Mouse (Mus musculus) olfactory bulb, adult 2 months (tissue): ENCODE data around the gene Gpr108. TPM values are rescaled to one million over a fixed set of nuclear protein-coding genes. Genes with fewer than 3 reads are reported as not detected.
"Not testable (repeated sequence)": the region's sequence is repeated elsewhere in the genome, so short reads cannot be mapped to it uniquely, and the experiment has no call there.

Source experiments
- H3K27ac ChIP-seq: fragments of 200-500 bp; 2 replicates; pipeline ENCODE4 v1.5.1; 2012; ENCODE audit warnings: low read depth, low read length; ENCODE audit not compliant: insufficient read depth
- H3K4me1 ChIP-seq: fragments of 200-500 bp; 2 replicates; pipeline ENCODE4 v1.6.1; 2012; ENCODE audit warnings: low read length; ENCODE audit not compliant: control insufficient read depth, insufficient read depth
- H3K4me3 ChIP-seq: fragments of 200-500 bp; 2 replicates; pipeline ENCODE4 v1.5.1; 2012; ENCODE audit warnings: mild to moderate bottlenecking, low read depth, low read length, moderate library complexity; ENCODE audit not compliant: insufficient read depth
- CTCF ChIP-seq: fragments of 200-500 bp; IDR thresholded peaks from 2 replicates; pipeline ENCODE4 v1.5.1; 2012; ENCODE audit warnings: low read depth, mild to moderate bottlenecking, low read length, moderate library complexity; ENCODE audit not compliant: insufficient read depth
- POLR2A ChIP-seq: fragments of 200-500 bp; IDR thresholded peaks from 2 replicates; pipeline ENCODE4 v1.6.1; 2012; ENCODE audit warnings: mild to moderate bottlenecking, low read depth, low read length, moderate library complexity; ENCODE audit not compliant: insufficient read depth
- WGBS: fragments of 180-500 bp; shearing (Covaris S2); methylation state at CpG from one replicate; pipeline ENCODE4 v1.1.7; 2018; 5-methylcytosine and 5-hydroxymethylcytosine counted together
- polyA plus RNA-seq: library from polyadenylated mRNA; stranded (reverse); fragments of >200 nt; gene quantifications from 2 replicates; pipeline ENCODE4 v1.2.4, GENCODE M21; 2012; ENCODE audit warnings: low replicate concordance; ENCODE audit not compliant: missing spikeins, insufficient read depth, insufficient read length

The Gpr108 gene
- polyA plus RNA-seq, 1 experiment, result not detected

GRCm38 (mm10) chr17:57285077-57285476 is 36.8 kb upstream of the Gpr108 start:
- 70% methylated on average over 2 of the region's 2 CpGs for WGBS

GRCm38 (mm10) chr17:57283906-57284305 is 35.7 kb upstream of the Gpr108 start:
- Histone ChIP-seq H3K27ac (no peak overlapping the region), H3K4me1 (peaks cover 2% of the 10 kb centered on the region; the same call in 1 of the 2 replicates), H3K4me3 (no peak overlapping the region)
- WGBS, result 84% methylated on average over 5 of the region's 5 CpGs
- TF ChIP-seq POLR2A (no peak), CTCF (no peak)

More at GRCm38 (mm10) chr17:57285077-57285476, 36.8 kb upstream of the Gpr108 start:
- TF ChIP-seq CTCF (no peak), POLR2A (no peak)
- peaks cover 2% of the 10 kb centered on the region; the same call in 1 of the 2 replicates for H3K4me1 ChIP-seq
- no peak overlapping the region for H3K4me3 ChIP-seq
- no peak overlapping the region for H3K27ac ChIP-seq

- Histone ChIP-seq H3K4me3 (no peak overlapping the region), H3K4me1 (peaks cover 9% of the 10 kb centered on the region), H3K27ac (no peak overlapping the region)
- WGBS, result 72% methylated on average over 3 of the region's 3 CpGs
- TF ChIP-seq CTCF (no peak), POLR2A (no peak)
These were observed 32.2 kb upstream of the Gpr108 start for GRCm38 (mm10) chr17:57280411-57280810.

GRCm38 (mm10) chr17:57279591-57280224 is 31.5 kb upstream of the Gpr108 start:
- H3K4me3 ChIP-seq, result peak overlapping the region; percentile 7; the same call in 1 of the 2 replicates
- WGBS, result 71% methylated on average over 9 of the region's 9 CpGs

GRCm38 (mm10) chr17:57278943-57279590 is 30.8 kb upstream of the Gpr108 start, which contains the start of gene Vav1:
Gene Vav1 (plus strand): TSS chr17:57279100.
- Histone ChIP-seq H3K4me1 (peaks cover 13% of the 10 kb centered on the region), H3K4me3 (peak within 1 kb of the TSS; percentile 7; the same call in 1 of the 2 replicates), H3K27ac (no peak within 1 kb of the TSS)
- 79% methylated on average over 26 of the region's 26 CpGs for WGBS
- TF ChIP-seq POLR2A (peak; percentile 22; the same call in 1 of the 2 replicates), CTCF (no peak)

More at GRCm38 (mm10) chr17:57279591-57280224, 31.5 kb upstream of the Gpr108 start:
- TF ChIP-seq POLR2A, result no peak
- no peak for TF ChIP-seq CTCF
- Histone ChIP-seq H3K4me1 (peaks cover 14% of the 10 kb centered on the region), H3K27ac (no peak overlapping the region)

GRCm38 (mm10) chr17:57278537-57278936 is 30.3 kb upstream of the Gpr108 start:
- H3K27ac ChIP-seq, result no peak overlapping the region
- no peak for TF ChIP-seq CTCF
- TF ChIP-seq POLR2A, result no peak
- peaks cover 13% of the 10 kb centered on the region for H3K4me1 ChIP-seq
- 92% methylated on average over 2 of the region's 2 CpGs for WGBS
- no peak overlapping the region for H3K4me3 ChIP-seq

- not testable (repeated sequence) for H3K4me3 ChIP-seq, H3K27ac ChIP-seq
- H3K4me1 ChIP-seq, result peaks cover 13% of the 10 kb centered on the region
- WGBS, result 92% methylated on average over 4 of the region's 5 CpGs
These were observed 29.5 kb upstream of the Gpr108 start for GRCm38 (mm10) chr17:57277598-57278261.

- TF ChIP-seq CTCF, result peak; percentile 66
- no peak for TF ChIP-seq POLR2A
- peaks cover 13% of the 10 kb centered on the region for H3K4me1 ChIP-seq
- peak overlapping the region; percentile 49; the same call in 1 of the 2 replicates for H3K27ac ChIP-seq
- peak overlapping the region; percentile 44 for H3K4me3 ChIP-seq
- WGBS, result under 1% methylated on average over 20 of the region's 20 CpGs
These were observed 28.4 kb upstream of the Gpr108 start for GRCm38 (mm10) chr17:57276634-57277121.

- 1% methylated on average over 13 of the region's 13 CpGs for WGBS
- no peak overlapping the region for H3K27ac ChIP-seq
- H3K4me1 ChIP-seq, result peaks cover 13% of the 10 kb centered on the region
- H3K4me3 ChIP-seq, result peak overlapping the region; percentile 55
- TF ChIP-seq POLR2A, result no peak
- TF ChIP-seq CTCF, result no peak
These were observed 27.7 kb upstream of the Gpr108 start for GRCm38 (mm10) chr17:57275997-57276351.
